Mouse (Mus musculus) G1E (cell line): ENCODE measurements at regions not wholly inside any gene's neighbourhood (a gene's known extent, or its start where the extent isn't known, plus 50 kb on each side); places are given as distances from the start of the nearest gene placed in this dataset.

Experiments used
- ATAC-seq: 2 replicates; pipeline ENCODE4 v1.8.0; 2016; ENCODE audit warnings: mild to moderate bottlenecking; ENCODE audit not compliant: insufficient number of reproducible peaks, poor library complexity, low FRiP score, severe bottlenecking; ENCODE audit errors: extremely low read depth
- DNase-seq: peaks from one replicate; pipeline ENCODE4 v3.0.0; 2012; ENCODE audit warnings: low spot score
- H3K27me3 ChIP-seq: 2 replicates; pipeline ENCODE4 v1.6.1; 2012; ENCODE audit warnings: mild to moderate bottlenecking, low read length, inconsistent platforms; ENCODE audit not compliant: insufficient read depth
- H3K36me3 ChIP-seq: replicated peaks from 2 replicates; pipeline ENCODE3; 2012; ENCODE audit warnings: mild to moderate bottlenecking, inconsistent platforms
- H3K4me1 ChIP-seq: 2 replicates; pipeline ENCODE4 v1.6.1; 2012; ENCODE audit warnings: low read depth, low read length, inconsistent platforms, mixed read lengths; ENCODE audit not compliant: insufficient read depth
- H3K4me3 ChIP-seq: 2 replicates; pipeline ENCODE4 v1.5.1; 2012; ENCODE audit warnings: low read depth, mild to moderate bottlenecking, inconsistent platforms, low read length, moderate library complexity, mixed read lengths
- H3K9me3 ChIP-seq: replicated peaks from 2 replicates; pipeline ENCODE4 v1.6.1; 2012; ENCODE audit warnings: inconsistent platforms
- CTCF ChIP-seq: IDR thresholded peaks from 2 replicates; pipeline ENCODE4 v1.5.1; 2012; ENCODE audit warnings: low read depth, low read length, inconsistent platforms, mixed read lengths
- GATA1 ChIP-seq: IDR thresholded peaks from 2 replicates; pipeline ENCODE4 v1.6.1; 2012; ENCODE audit warnings: borderline replicate concordance, low read length, inconsistent platforms, mixed read lengths
- GATA2 ChIP-seq: IDR thresholded peaks from 2 replicates; pipeline ENCODE4 v1.6.1; 2012; ENCODE audit warnings: low read depth, low read length, inconsistent platforms, borderline replicate concordance
- POLR2AphosphoS5 ChIP-seq: IDR thresholded peaks from 2 replicates; pipeline ENCODE4 v1.6.1; 2012; ENCODE audit warnings: low read depth, low read length, inconsistent platforms; ENCODE audit not compliant: insufficient replicate concordance
- TAL1 ChIP-seq: conservative IDR thresholded peaks from 2 replicates; pipeline ENCODE4 v1.6.1; 2012; ENCODE audit warnings: low read depth, low read length, inconsistent platforms, mixed read lengths

- H3K4me3 ChIP-seq = no peak overlapping the region
- ATAC-seq (no peak), DNase-seq (no peak)
- H3K27me3 ChIP-seq = no peaks in the 10 kb centered on the region
- TF ChIP-seq CTCF = no peak
- no peak for TF ChIP-seq GATA1
- no peak for TF ChIP-seq POLR2AphosphoS5
- no peak for TF ChIP-seq GATA2
- no peak for TF ChIP-seq TAL1
- H3K9me3 ChIP-seq = no peaks in the 10 kb centered on the region
- H3K4me1 ChIP-seq = peaks cover 66% of the 10 kb centered on the region
- peaks cover 8% of the 10 kb centered on the region for H3K36me3 ChIP-seq
Observed at GRCm38 (mm10) chr17:83917781-83918180, 70.0 kb upstream of the Haao start.

GRCm38 (mm10) chr17:83916684-83917166 is 69.0 kb upstream of the Haao start:
- ATAC-seq = no peak
- H3K36me3 ChIP-seq = peaks cover 12% of the 10 kb centered on the region
- no peak overlapping the region for H3K4me3 ChIP-seq
- TF ChIP-seq GATA2 = no peak
- TF ChIP-seq GATA1 = no peak
- no peak for TF ChIP-seq TAL1
- TF ChIP-seq POLR2AphosphoS5 = no peak
- TF ChIP-seq CTCF = no peak
- DNase-seq = no peak
- H3K9me3 ChIP-seq = no peaks in the 10 kb centered on the region
- H3K27me3 ChIP-seq = no peaks in the 10 kb centered on the region
- peaks cover 65% of the 10 kb centered on the region for H3K4me1 ChIP-seq

GRCm38 (mm10) chr17:83915034-83915433 is 67.3 kb upstream of the Haao start:
- H3K27me3 ChIP-seq = no peaks in the 10 kb centered on the region
- no peak for ATAC-seq
- TF ChIP-seq TAL1 = no peak
- TF ChIP-seq CTCF = no peak
- TF ChIP-seq GATA2 = no peak
- TF ChIP-seq POLR2AphosphoS5 = no peak
- TF ChIP-seq GATA1 = no peak
- H3K36me3 ChIP-seq = peaks cover 22% of the 10 kb centered on the region
- no peak overlapping the region for H3K4me3 ChIP-seq
- peaks cover 76% of the 10 kb centered on the region for H3K4me1 ChIP-seq
- no peaks in the 10 kb centered on the region for H3K9me3 ChIP-seq
- DNase-seq = no peak

GRCm38 (mm10) chr17:83914603-83915002 is 66.8 kb upstream of the Haao start:
- H3K4me3 ChIP-seq = no peak overlapping the region
- peaks cover 78% of the 10 kb centered on the region for H3K4me1 ChIP-seq
- TF ChIP-seq GATA2 (no peak), TAL1 (no peak), POLR2AphosphoS5 (no peak), GATA1 (no peak), CTCF (no peak)
- no peaks in the 10 kb centered on the region for H3K9me3 ChIP-seq
- H3K27me3 ChIP-seq = no peaks in the 10 kb centered on the region
- no peak for DNase-seq
- H3K36me3 ChIP-seq = peaks cover 19% of the 10 kb centered on the region
- no peak; the same call in 1 of the 2 replicates for ATAC-seq

GRCm38 (mm10) chr17:83913711-83914415 is 66.1 kb upstream of the Haao start:
- Histone ChIP-seq H3K9me3 (no peaks in the 10 kb centered on the region), H3K27me3 (no peaks in the 10 kb centered on the region), H3K4me3 (no peak overlapping the region), H3K36me3 (peaks cover 19% of the 10 kb centered on the region), H3K4me1 (peaks cover 85% of the 10 kb centered on the region)
- TF ChIP-seq POLR2AphosphoS5 = no peak
- TF ChIP-seq GATA2 = no peak
- no peak for TF ChIP-seq TAL1
- no peak for TF ChIP-seq CTCF
- no peak for TF ChIP-seq GATA1
- ATAC-seq = no peak
- DNase-seq = no peak

- TF ChIP-seq TAL1 (no peak), POLR2AphosphoS5 (no peak), GATA1 (no peak), CTCF (no peak), GATA2 (no peak)
- Histone ChIP-seq H3K4me1 (peaks cover 90% of the 10 kb centered on the region), H3K9me3 (no peaks in the 10 kb centered on the region), H3K4me3 (no peak overlapping the region), H3K27me3 (no peaks in the 10 kb centered on the region), H3K36me3 (peaks cover 19% of the 10 kb centered on the region)
- no peak for ATAC-seq
- DNase-seq = no peak
Observed at GRCm38 (mm10) chr17:83912421-83912820, 64.7 kb upstream of the Haao start.
